Mouse (Mus musculus) layer of hippocampus, adult 9-11 months (tissue): ENCODE measurements around the gene Obsl1.

Source experiments
- DNase-seq: peaks from one replicate; pipeline ENCODE4 v3.0.0; 2022

Obsl1 gene

DNA sequence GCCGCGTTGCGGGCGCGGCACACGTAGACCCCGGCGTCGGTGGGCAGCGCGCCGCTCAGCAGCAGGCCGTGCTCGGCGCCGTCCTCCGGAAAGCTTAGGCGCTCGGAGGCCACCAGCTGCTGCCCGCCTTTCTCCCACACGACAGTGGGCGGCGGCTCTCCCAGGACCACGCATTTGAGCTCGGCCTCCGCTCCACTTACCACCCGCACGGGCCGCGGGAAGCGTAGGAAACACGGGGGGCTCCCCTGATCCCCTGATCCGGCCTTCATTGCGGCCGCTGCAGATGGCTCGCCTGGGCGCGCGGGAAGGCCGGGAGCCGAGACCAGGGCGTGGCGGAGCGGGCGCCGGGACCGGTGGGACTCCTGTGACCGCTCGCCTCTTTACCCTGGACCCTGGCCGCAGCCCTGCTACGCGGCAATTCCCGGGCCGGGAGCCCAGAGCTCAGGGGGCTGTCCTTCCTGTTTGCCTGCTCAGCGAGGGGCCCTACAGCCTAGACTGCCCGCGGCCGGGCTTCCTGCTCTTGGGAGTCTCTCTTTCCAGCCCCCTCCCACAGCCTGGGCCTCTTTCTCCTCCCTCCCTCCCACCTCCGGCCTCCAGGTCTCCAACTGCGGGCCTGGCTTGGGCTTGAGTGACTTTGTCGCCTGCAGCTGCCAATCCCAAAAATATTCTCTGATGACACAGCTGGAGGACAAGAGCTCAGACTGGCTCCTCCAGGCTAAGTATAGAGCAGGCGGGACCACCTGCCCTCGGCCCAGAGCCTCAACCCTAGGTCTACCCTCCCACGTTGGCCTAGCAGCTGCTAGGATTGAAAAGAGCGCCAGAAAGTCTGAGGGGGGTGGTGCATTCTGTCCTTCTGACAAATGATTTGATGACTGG is at the start of gene Obsl1:
Gene Obsl1, minus strand, starts transcription at position 497 of the 876 bp plus-strand sequence.
- DNase-seq = no peak

DNA sequence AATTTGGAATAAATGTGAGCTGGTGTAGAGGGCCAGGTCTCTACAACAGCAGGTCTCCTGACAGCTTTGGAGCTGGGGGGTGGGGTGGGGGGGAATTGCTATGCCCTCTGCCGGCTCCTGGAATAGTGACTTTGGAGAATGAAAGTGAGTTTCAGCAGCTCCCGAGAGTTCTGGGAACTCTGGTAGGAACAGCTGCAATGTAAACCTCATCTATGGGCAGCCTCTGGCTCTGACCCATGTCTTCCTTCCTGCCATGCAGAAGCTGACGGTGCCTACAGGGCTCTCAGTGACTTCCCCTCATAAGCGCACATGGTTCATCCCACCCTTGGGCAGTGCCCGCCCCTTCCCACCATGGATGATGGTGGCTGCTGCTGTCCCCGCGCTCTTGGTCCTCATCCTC is 49.4 kb upstream of the Obsl1 start:
- DNase-seq = no peak

DNA sequence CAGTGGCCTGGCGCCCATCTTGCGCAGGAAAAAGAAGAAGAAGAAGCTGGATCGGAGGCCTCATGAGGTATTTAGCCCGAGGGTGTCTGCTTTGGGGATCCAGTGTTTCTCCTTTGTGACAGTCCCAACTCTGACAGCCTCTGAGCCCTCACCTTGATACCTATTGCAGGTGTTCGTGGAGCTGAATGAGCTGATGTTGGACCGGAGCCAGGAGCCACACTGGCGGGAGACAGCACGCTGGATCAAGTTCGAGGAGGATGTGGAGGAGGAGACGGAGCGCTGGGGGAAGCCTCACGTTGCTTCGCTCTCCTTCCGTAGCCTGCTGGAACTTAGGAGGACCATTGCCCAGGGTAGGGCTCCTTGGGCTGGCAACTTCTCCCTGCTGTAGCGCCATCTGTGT is 44.3 kb upstream of the Obsl1 start:
- no peak for DNase-seq

DNA sequence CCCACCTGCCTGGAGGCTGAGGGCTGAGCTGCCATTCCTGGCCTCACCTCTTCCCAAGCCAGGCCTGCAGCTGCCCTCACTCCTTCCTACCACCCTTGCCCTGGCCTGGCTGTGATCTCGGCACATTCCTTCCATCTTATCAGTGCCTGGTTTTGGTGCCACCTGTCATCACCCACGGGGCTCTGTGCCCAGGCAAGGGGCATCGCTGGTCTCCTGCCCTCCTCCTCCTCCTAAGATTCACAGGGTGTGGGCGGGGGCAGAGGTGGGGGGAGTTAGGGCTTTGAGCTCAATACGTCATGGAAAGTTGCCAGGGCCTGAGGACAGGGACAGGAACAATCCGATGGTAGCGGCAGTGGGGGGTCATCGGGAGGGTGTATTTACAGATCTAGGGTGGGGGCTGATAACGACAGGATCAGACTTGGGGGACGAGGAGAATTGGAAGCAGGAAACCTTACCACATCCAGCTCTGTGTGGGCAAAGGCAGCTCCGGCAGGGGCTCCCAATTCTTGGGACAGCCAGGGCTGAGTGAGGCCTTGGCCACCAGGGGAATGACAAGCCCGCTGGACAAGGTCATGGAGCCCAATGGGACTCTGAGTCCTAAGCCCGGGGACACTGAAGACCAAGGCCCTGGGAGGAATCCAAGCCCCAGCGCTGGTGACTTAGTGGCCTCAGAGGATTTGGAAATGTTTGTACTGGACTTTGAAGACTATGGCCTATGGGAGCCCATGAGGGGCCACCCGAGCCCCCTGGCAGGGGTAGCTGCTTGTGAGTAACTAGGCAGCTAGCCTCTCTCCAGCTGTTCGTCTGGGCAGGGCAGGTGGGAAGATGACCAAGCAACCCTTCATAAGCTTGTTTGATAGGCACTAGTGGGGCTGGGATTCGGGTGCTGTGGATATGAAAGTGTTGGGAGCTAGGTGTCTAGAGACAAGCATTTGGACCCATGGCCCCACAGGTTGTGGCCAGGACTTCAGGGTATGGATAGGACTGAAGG is 43.3 kb upstream of the Obsl1 start:
- DNase-seq = no peak

DNA sequence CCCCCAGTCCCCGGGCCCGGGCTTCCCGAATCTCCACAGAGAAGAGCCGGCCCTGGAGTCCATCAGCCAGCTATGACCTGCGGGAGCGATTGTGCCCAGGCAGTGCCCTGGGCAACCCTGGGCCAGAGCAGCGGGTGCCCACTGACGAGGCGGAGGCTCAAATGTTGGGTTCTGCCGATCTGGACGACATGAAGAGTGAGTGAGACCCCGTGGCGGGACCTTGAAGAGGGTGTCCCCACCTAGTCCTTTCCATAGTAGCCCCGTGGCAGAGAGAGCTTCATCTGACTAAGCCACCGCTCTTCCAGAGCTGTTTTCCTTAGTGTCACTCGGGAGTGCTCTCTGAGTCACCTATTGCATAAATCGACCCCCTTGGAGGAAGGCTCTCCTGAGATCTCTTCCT is 42.6 kb upstream of the Obsl1 start:
- no peak for DNase-seq

DNA sequence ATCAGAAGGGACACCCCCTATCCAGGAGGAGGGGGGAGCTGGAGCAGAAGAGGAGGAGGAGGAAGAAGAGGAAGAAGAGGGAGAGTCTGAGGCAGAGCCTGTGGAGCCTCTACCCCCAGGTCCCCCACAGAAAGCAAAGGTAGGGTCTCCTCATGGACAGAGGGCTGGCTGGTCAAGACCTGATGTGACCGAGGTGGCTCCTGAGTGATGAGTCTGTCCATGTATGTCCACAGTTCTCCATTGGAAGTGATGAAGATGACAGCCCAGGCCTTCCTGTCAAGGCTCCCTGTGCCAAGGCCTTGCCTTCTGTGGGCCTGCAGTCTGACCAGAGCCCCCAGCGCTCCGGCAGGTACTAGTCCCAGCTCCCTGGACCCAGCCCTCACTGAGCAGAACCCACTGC is 41.8 kb upstream of the Obsl1 start:
- no peak for DNase-seq

DNA sequence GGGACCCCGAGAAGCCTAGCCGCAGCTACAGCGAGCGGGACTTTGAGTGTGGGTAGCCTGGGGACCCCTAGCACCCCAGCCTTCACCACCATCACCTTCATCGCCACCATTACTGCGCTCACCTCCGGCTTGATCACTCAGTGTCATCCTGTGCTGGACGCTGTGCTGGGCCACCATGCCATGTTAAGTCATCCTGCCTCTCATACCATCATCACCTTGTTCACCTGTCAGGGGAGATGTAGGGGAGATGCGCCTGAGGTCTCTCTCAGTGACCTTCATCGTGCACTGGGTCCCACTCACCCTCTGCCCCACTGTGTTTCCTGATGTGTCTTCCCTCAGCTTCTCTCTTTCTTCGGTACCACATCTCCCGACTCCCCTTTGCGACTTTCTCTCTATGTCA is 41.1 kb upstream of the Obsl1 start:
- DNase-seq = no peak

DNA sequence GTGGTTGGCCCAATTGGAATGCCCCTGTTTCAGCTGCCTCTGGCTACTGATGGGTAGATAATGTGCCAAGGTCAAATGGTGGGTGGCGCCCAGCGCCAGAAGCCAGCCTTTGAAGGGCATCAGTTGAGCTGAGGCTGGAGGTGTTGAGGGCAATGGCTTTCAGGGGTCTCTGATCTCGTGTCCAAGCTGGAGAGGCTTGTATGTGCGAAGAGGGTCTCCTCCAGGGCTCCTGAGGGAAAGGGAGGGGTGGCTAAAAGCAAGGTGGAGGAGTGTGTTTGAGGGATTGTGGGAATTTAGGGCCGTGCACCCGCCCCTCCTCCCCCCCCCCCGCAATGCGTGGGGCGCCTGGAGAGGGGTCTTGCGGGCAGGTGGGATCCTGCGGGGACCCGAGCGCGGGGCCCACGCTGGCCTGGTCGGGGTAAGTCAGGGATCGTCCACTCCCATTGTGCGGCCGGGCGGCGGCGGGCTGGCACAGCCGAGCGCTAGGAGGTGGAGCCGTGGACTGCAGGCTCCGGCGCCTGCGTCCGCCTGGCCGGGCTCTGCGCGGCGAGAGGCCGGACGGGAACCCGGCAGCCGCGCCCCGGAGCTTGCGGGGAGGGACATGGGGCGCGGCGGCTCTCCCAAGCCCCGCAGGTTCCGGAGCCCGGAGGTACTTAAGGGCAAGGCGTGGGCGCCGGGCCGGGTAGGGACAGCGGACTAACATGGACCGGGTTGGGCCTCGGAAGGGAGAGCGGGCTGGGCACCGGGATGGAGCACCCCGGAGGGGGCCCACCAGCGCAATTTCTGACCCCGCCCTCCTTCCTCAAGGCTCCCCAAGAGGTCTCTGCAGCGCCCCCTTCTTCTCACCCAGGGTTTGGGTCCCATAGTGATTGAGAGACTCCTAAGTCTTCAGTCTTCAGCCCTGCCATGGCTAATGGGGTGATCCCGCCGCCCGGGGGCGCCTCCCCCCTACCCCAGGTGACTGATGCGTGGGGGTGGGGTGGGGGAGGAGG is 40.0 kb upstream of the Obsl1 start, which contains the start of gene Slc4a3:
Gene Slc4a3, plus strand, starts transcription at position 302 of the 992 bp plus-strand sequence.
- DNase-seq = peak; percentile 52

DNA sequence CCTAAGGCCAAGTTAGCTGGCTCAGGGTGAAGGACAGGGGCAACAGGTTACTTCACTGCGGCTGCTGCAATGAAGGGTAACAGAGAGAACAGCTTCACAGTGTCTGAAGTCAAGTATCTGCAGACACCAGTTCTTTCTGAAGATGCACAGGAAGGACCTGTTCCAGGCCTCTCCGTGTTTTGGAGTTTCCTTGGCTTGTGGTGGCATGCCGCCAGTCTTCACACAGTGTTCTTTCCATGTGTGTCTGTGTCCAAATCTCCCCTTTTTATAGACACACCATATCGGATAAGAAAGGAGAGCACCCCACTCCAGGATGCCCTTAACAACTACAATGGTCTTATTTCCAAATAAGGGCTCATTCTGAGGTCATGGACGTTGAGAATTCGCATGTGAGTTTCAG is 38.1 kb upstream of the Obsl1 start:
- no peak for DNase-seq

DNA sequence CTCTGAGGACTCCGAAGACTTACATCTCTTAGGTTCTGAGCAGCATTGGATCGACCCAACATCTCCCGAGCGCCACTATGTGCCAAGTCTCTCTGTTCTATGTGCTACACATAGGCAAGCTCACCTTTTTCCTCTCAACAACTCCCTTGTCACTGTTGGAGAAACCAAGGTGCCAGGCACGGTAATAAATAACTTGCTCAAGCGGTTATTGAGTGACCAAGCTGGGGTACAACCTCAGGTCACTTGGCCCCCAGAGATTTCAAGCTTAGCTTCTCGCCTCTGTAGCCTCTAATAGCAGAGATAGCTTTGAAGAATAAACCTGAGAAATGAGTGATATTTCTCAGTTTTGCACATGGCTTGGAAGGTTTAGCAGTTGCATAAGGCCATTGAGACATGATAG is 35.2 kb upstream of the Obsl1 start:
- DNase-seq = no peak

DNA sequence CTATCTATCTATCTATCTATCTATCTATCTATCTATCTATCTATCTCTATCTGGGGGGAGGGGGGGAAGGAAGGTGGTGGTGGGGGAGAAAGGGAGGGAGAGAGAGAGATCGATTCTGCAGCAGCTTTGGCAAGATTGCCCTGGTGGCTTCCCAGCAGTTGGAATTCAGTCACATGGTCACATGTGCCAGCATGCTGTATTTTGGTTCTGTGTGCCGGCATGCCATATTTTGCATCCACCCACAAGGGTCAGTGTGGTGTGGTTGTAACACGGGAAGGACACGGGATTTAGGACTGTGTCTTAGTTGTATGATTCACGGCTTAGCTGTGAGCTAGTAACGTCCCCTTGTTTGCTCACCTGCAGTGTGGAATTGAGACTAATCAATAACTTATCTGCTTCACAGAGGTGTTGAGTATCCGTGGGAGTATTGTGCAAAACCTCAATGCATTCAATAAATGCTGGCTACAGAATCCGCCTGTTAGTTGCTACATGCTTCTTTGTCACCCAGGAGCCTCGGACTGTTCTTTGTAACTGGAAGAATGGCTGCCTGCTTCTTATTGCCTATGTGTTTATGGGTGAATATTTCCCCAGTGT is 32.4 kb upstream of the Obsl1 start:
- DNase-seq = no peak

DNA sequence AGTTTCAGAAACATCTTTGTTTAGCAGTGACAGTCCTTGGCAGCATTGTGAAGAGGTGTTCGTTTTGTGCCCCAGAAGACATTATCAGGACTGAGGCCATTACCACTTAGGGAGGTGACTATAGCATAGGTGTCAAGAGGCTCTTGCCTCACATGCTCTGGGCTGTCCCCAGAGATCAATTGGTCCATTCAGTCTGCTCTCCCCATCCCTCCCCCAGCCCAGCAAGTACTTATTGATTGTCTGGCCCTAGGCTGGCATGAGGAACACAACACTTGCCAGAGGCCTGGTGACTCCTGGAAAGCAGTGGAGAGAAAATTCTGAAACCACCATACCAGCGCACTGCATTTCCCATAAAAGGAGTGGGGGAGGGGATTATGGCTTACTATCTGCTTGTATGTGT is 31.3 kb upstream of the Obsl1 start:
- no peak for DNase-seq

DNA sequence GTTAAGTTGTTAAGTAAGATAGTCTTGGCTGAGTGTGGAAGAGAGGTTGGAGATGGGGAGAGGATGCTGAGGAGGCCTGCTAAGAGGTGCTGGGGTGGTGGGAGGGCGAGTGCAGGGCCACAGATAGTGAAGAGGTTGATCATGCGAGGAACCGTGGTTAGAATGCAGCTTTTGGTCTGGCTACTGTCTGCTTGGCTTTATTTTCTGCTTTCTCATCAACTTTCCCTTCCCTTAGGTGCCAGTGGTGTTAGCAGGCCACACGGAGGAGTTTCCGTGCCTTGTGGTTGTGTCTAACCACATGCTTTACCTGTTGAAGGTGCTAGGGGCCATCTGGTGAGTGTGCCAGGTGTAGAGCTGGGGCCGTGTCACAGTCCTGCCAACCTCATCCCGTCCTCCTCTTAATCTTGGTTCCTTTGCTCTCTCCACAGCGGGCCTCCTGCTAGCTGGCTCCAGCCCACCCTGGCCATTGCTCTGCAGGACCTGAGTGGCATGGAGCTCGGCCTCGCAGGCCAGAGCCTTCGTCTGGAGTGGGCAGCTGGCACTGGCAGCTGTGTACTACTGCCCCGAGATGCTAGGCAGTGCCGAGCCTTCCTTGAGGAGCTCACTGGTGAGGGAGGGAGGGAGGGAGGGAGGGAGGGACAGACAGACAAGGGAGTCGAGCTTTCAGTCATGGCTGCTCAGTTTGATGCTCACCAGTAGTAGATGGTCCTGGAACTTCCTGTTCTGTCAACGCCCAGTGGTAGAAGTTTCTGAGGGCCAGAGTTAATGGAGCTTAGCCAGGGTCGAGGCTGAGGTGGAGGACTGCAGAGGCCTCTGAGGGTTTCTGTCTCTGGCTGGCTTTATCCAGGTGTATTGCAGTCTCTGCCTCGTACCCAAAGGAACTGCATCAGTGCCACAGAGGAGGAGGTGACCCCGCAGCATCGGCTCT is 27.3 kb upstream of the Obsl1 start:
- no peak for DNase-seq

DNA sequence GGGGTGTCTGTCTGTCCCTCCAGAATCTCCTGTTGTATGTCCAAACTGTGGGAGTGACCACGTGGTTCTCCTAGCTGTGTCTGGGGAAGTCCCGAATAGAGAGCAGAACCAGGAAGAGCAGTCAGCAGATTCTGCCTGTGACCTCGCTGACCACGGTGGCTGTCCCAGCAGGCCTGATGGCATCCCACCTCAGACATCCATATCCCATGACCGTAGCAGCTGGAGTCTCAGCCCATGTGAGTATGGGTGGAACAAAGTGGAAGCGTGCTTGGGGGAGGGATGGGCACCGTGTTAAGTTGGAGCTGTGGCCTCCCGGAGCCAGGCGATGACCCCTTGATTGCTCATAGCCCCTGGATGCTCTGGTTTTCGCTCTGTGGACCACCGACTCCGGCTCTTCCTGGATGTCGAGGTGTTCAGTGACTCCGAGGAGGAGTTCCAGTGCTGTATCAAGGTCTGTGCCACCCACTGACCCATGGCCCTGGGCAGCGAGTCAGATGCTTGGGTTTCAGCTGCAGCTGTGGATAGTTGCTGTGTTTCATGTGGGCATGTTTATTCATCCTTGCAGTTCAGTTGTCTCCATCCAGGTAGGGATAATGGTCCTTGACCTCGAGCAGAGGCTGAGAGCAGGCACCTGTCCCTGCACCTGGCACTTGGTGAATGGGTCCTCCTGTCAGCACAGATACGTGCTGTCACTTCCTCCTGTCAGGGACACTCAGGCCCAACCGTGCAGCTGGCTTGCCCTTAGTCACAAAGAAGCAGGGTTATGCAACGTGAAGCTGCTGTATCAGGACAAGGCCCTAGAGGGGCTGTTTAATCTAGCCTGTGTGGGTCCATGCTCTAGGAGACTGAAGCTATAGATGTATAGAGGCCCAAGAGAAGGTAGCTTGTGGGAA is 26.3 kb upstream of the Obsl1 start:
- DNase-seq = no peak

DNA sequence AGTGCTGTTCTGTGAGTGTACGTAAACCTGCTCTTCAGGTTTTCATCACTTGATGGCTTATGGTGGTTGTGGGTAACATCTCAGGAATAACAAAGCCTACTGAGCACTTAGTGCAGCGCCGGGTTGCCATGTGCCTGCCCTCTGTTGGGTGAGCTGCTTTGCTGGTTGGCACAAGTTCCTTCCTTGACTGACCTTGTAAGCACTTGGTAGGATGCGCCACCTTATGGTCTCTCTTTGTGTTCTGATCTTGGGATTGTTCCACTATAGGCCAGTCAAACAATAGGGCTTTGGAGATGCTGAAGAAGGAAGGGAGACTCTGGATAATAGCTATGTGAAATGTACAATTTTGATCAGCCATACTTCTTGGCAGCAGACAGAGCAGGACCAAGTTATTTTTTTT is 24.3 kb upstream of the Obsl1 start:
- no peak for DNase-seq

DNA sequence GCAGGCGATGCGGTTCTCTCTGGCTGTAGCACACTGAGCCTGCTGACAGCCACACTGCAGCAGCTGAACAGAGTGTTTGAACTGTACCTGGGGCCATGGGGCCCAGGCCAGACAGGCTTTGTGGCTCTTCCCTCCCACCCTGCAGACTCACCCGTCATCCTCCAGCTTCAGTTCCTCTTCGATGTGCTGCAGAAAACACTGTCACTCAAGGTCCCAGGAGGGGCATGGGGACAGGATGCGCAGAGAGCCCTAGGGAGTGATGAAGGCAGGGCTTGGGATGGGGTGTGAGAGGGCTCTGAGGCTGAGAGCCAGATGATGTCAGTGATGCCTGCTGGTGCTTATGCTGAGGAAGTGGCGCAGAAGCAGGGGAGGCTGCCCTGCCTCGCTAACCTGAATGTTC is 18.4 kb upstream of the Obsl1 start:
- DNase-seq = no peak

DNA sequence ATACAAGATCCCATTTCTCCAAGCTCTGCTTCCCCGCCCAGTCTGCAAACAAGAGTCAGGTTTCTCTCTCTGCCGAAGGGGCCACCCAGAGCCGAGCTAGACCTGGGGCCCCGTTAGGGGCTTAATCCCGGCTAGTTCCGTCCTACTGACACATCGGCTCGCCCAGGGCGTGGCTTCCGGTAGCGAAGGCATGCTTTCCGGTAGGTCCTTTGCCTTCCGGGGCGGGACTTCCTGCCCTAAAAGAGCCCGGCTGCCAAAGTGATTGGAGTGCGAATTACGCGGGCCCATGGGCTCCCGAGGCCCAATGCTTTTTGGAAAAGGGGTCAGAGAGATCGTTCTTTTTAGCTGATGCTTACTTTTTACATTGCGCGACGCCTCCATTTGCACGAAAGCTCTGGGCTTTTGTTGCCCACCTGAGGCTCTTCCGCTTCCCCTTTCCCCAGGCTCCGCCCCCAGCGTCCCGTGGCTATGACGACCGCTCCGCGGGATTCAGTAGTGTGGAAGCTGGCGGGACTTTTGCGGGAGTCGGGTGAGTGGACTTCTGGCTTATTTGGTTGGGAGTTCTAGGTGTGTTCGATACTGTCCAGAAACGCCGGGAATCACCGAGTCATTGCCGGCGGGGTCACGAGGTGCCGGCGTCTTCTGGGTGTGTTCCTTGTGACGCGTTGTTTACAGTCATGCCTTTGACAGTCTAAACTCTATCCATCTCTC is 15.2 kb upstream of the Obsl1 start, which contains the start of gene Stk11ip:
Gene Stk11ip, plus strand, starts transcription at position 209 of the 711 bp plus-strand sequence.
- peak; percentile 94 for DNase-seq

DNA sequence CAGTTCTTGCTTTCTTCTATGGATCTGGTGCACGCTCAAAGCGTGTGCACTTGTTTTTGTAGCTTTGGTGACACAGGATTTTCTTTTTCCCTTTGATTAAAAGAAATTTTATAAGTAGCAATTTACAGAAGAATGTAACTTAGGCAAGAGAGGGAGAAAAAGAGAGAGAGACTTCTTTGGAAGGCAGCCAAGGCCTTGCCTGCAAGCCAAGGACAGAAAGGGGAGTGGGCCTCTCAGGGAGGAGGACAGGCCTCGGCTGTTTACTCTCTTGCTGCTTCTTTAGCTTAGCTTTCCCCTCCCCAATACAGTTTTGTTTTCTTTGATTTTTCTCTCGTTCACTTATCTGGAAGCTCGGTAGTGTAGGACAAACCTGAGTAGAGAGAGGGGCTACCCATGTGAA is 13.3 kb upstream of the Obsl1 start:
- DNase-seq = no peak

DNA sequence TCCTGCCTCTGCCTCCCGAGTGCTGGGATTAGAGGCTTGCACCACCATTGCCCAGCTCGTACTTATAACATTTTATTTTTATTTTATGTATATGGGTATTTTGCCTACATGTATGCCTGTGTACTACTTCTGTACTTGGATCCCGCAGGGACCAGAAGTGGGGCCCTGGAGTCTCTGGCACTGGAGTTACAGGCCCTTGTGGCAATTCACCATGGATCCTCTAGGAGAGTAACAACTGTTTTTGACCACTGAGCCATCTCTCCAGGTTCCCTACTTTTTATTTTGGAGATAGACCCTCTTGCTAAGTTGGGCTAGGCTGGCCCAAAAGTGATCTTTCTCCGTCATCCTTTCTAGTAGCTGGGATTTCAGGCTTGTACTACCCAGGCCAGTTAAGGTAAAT is 12.2 kb upstream of the Obsl1 start:
- DNase-seq = no peak
